Mouse (Mus musculus) lung, postnatal 0 days (tissue): ENCODE results near the gene Aldh3b1. TPM values are rescaled to one million over a fixed set of nuclear protein-coding genes. Genes with fewer than 3 reads are reported as not detected.

Experiments
- ATAC-seq: fragments of 200-750 bp; cut with Nextera tagmentation; 2 replicates; pipeline ENCODE4 v1.8.0; 2017; ENCODE audit warnings: moderate library complexity
- DNase-seq: peaks from one replicate; pipeline ENCODE4 v3.0.0-alpha.2; 2016; ENCODE audit warnings: low spot score
- H3K27ac ChIP-seq: fragments of 300-500 bp; sonication (generic); 2 replicates; pipeline ENCODE4 v1.5.1; 2014; ENCODE audit warnings: antibody characterized with exemption, mild to moderate bottlenecking, low read length, mixed read lengths
- H3K27me3 ChIP-seq: fragments of 300-500 bp; sonication (generic); replicated peaks from 2 replicates; pipeline ENCODE4 v1.6.1; 2014; ENCODE audit warnings: low read length, mixed read lengths; ENCODE audit not compliant: insufficient read depth
- H3K36me3 ChIP-seq: fragments of 300-500 bp; sonication (generic); 2 replicates; pipeline ENCODE4 v1.6.1; 2014; ENCODE audit warnings: low read length, mixed read lengths; ENCODE audit not compliant: insufficient read depth
- H3K4me1 ChIP-seq: fragments of 300-500 bp; sonication (generic); 2 replicates; pipeline ENCODE4 v1.6.1; 2014; ENCODE audit warnings: antibody characterized with exemption, low read depth, low read length, mixed read lengths; ENCODE audit not compliant: insufficient read depth
- H3K4me2 ChIP-seq: fragments of 300-500 bp; sonication (generic); replicated peaks from 2 replicates; pipeline ENCODE4 v1.6.1; 2014; ENCODE audit warnings: low read depth, mild to moderate bottlenecking, low read length, moderate library complexity, mixed read lengths
- H3K4me3 ChIP-seq: fragments of 300-500 bp; sonication (generic); 2 replicates; pipeline ENCODE4 v1.5.1; 2014; ENCODE audit warnings: low read depth, low read length
- H3K9ac ChIP-seq: fragments of 300-500 bp; sonication (generic); replicated peaks from 2 replicates; pipeline ENCODE4 v1.6.1; 2014; ENCODE audit warnings: low read depth, mild to moderate bottlenecking
- H3K9me3 ChIP-seq: fragments of 300-500 bp; sonication (generic); 2 replicates; pipeline ENCODE4 v1.6.1; 2016; ENCODE audit warnings: low read length, mixed read lengths
- CTCF ChIP-seq: IDR thresholded peaks from 2 replicates; pipeline ENCODE4 v1.5.1; 2016; ENCODE audit warnings: antibody characterized with exemption, mild to moderate bottlenecking
- EP300 ChIP-seq: IDR thresholded peaks from 2 replicates; pipeline ENCODE4 v1.6.1; 2016; ENCODE audit warnings: antibody characterized with exemption, mild to moderate bottlenecking, control low read depth
- WGBS: fragments of 180-500 bp; shearing (Covaris S2); extraction: QIAGEN DNeasy Blood & Tissue Kit; methylation state at CpG from one replicate; pipeline ENCODE4 v1.1.7; 2014; 5-methylcytosine and 5-hydroxymethylcytosine counted together
- polyA plus RNA-seq: library from polyadenylated mRNA; unstranded; fragments of >200 nt; fragmentation: Nextera tagmentation; extraction: Ambion mirVana; gene quantifications from 2 replicates; pipeline ENCODE4 v1.2.1, GENCODE M21; 2015

The Aldh3b1 gene
- polyA plus RNA-seq, 1 experiment from 2014 or later: 33.2 TPM

DNA sequence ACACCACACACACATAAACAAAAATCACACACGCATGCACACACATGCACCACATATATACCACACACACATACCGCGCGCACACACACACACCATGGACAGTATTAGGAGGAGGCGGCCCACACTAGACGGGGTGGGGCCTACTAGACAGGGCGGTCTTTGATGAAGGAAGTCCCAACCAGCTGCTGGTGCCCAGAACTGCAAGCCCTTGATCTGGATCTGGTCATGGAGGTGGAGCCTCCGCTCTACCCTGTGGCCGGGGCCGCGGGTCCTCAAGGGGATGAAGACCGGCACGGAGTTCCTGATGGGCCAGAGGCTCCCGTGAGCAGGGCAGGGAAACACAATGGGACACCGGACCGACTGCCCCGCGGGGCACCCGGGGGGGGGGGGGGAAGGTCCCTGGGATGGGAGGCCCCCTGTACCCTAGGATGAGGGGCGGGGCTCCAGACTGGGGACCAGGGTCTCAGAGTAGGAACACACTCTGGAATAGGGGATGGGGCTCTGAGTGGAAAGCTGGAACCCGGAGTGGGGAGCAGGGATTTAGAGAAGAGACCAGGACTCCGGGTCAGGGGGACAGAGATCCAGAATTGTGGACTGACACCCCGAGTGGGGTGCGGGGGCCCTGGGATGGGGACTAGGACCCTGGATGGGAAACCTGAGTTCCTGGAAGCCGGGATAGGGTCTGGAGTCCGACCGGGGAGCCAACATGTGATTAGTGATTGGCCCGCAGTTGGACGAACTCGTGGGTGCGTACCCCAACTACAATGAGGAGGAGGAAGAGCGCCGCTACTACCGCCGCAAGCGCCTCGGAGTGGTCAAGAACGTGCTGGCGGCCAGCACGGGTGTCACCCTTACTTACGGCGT, 5.7 kb upstream of the Aldh3b1 start, which contains the start of gene Unc93b1:
Gene Unc93b1 (plus strand): TSS at position 155 of the 864 bp plus-strand sequence.
- Histone ChIP-seq H3K9me3 (no peaks in the 10 kb centered on the region), H3K9ac (peak within 1 kb of the TSS; percentile 51), H3K4me2 (peak within 1 kb of the TSS; percentile 92), H3K4me1 (peaks cover 9% of the 10 kb centered on the region; the same call in 1 of the 2 replicates), H3K27me3 (no peaks in the 10 kb centered on the region), H3K27ac (peak within 1 kb of the TSS; percentile 47; the same call in 1 of the 2 replicates), H3K36me3 (no peaks in the 10 kb centered on the region), H3K4me3 (peak within 1 kb of the TSS; percentile 55)
- TF ChIP-seq EP300 (no peak), CTCF (no peak)
- peak; percentile 93 for DNase-seq
- WGBS: 7% methylated on average over 40 of the region's 42 CpGs
- ATAC-seq: peak; percentile 94

- no peak overlapping the region for H3K4me3 ChIP-seq
- H3K27me3 ChIP-seq: no peaks in the 10 kb centered on the region
- H3K9me3 ChIP-seq: no peaks in the 10 kb centered on the region
- peaks cover 24% of the 10 kb centered on the region for H3K4me1 ChIP-seq
- no peak for ATAC-seq
- WGBS: 91% methylated on average over 9 of the region's 9 CpGs
- no peaks in the 10 kb centered on the region for H3K36me3 ChIP-seq
- no peak overlapping the region for H3K9ac ChIP-seq
- no peak for TF ChIP-seq EP300
- no peak for TF ChIP-seq CTCF
- no peak overlapping the region for H3K4me2 ChIP-seq
- DNase-seq: no peak
- no peak overlapping the region for H3K27ac ChIP-seq
Observed at GRCm38 (mm10) chr19:3931716-3932115, 2.1 kb upstream of the Aldh3b1 start.

GRCm38 (mm10) chr19:3930262-3931057, 852 bp upstream of the Aldh3b1 start:
- Histone ChIP-seq H3K36me3 (no peaks in the 10 kb centered on the region), H3K9me3 (no peaks in the 10 kb centered on the region), H3K27me3 (no peaks in the 10 kb centered on the region), H3K27ac (peak overlapping the region; percentile 76), H3K4me2 (no peak overlapping the region), H3K4me1 (peaks cover 18% of the 10 kb centered on the region), H3K9ac (no peak overlapping the region), H3K4me3 (no peak overlapping the region)
- TF ChIP-seq EP300 (no peak), CTCF (no peak)
- no peak for DNase-seq
- no peak for ATAC-seq
- 57% methylated on average over 18 of the region's 21 CpGs for WGBS

- Histone ChIP-seq H3K27me3 (no peaks in the 10 kb centered on the region), H3K4me3 (no peak overlapping the region), H3K4me2 (peak overlapping the region; percentile 43; the same call in 1 of the 2 replicates), H3K36me3 (no peaks in the 10 kb centered on the region), H3K4me1 (peaks cover 25% of the 10 kb centered on the region), H3K9me3 (no peaks in the 10 kb centered on the region), H3K9ac (no peak overlapping the region), H3K27ac (peak overlapping the region; percentile 76)
- TF ChIP-seq EP300: no peak
- TF ChIP-seq CTCF: no peak
- no peak for ATAC-seq
- DNase-seq: no peak
- 73% methylated on average over 4 of the region's 4 CpGs for WGBS
Observed at GRCm38 (mm10) chr19:3928779-3929178, 829 bp downstream of the Aldh3b1 start.

GRCm38 (mm10) chr19:3927989-3928388, 1.6 kb downstream of the Aldh3b1 start:
- H3K4me1 ChIP-seq: peaks cover 32% of the 10 kb centered on the region
- 87% methylated on average over 4 of the region's 4 CpGs for WGBS
- no peak for ATAC-seq

GRCm38 (mm10) chr19:3926685-3927084, 2.9 kb downstream of the Aldh3b1 start:
- DNase-seq (no peak), ATAC-seq (no peak)
- TF ChIP-seq CTCF (no peak), EP300 (no peak)
- Histone ChIP-seq H3K4me1 (peaks cover 36% of the 10 kb centered on the region), H3K4me2 (no peak overlapping the region), H3K4me3 (no peak overlapping the region), H3K36me3 (no peaks in the 10 kb centered on the region), H3K9ac (no peak overlapping the region), H3K27me3 (no peaks in the 10 kb centered on the region), H3K27ac (peak overlapping the region; percentile 48; the same call in 1 of the 2 replicates), H3K9me3 (no peaks in the 10 kb centered on the region)
- 72% methylated on average over 6 of the region's 6 CpGs for WGBS

More at GRCm38 (mm10) chr19:3927989-3928388, 1.6 kb downstream of the Aldh3b1 start:
- H3K4me3 ChIP-seq: no peak overlapping the region
- no peak for DNase-seq
- H3K4me2 ChIP-seq: no peak overlapping the region
- no peaks in the 10 kb centered on the region for H3K9me3 ChIP-seq
- no peak overlapping the region for H3K9ac ChIP-seq
- no peaks in the 10 kb centered on the region for H3K36me3 ChIP-seq
- no peak overlapping the region for H3K27ac ChIP-seq
- TF ChIP-seq CTCF: no peak
- no peak for TF ChIP-seq EP300
- no peaks in the 10 kb centered on the region for H3K27me3 ChIP-seq
